Mouse (Mus musculus) hindbrain, embryonic 13.5 days (tissue): Measurements from ENCODE around the gene Gm44502. TPM values are rescaled to one million over a fixed set of nuclear protein-coding genes. Genes with fewer than 3 reads are reported as not detected.

Source experiments
- ATAC-seq: fragments of 200-750 bp; cut with Nextera tagmentation; 2 replicates; pipeline ENCODE4 v1.8.0; 2017; ENCODE audit warnings: moderate TSS enrichment; ENCODE audit not compliant: low FRiP score
- H3K27ac ChIP-seq: fragments of 300-500 bp; sonication (generic); 2 replicates; pipeline ENCODE4 v1.5.1; 2015; ENCODE audit warnings: inconsistent platforms, mild to moderate bottlenecking, moderate library complexity
- H3K27me3 ChIP-seq: fragments of 300-500 bp; sonication (generic); 2 replicates; pipeline ENCODE4 v1.6.1; 2015; ENCODE audit warnings: mild to moderate bottlenecking, inconsistent platforms
- H3K36me3 ChIP-seq: fragments of 300-500 bp; sonication (generic); 2 replicates; pipeline ENCODE4 v1.6.1; 2015; ENCODE audit warnings: mild to moderate bottlenecking, inconsistent platforms
- H3K4me1 ChIP-seq: fragments of 300-500 bp; sonication (generic); replicated peaks from 2 replicates; pipeline ENCODE4 v1.6.1; 2015; ENCODE audit warnings: inconsistent platforms
- H3K4me2 ChIP-seq: fragments of 300-500 bp; sonication (generic); 2 replicates; pipeline ENCODE4 v1.6.1; 2015; ENCODE audit warnings: inconsistent platforms, mild to moderate bottlenecking, moderate library complexity
- H3K4me3 ChIP-seq: fragments of 300-500 bp; sonication (generic); 2 replicates; pipeline ENCODE4 v1.5.1; 2015; ENCODE audit warnings: mild to moderate bottlenecking, inconsistent platforms
- H3K9ac ChIP-seq: fragments of 300-500 bp; sonication (generic); 2 replicates; pipeline ENCODE4 v1.6.1; 2015; ENCODE audit warnings: mild to moderate bottlenecking, inconsistent platforms
- H3K9me3 ChIP-seq: fragments of 300-500 bp; sonication (generic); 2 replicates; pipeline ENCODE4 v1.6.1; 2016; ENCODE audit warnings: inconsistent platforms
- WGBS: fragments of 180-500 bp; shearing (Covaris S2); methylation state at CpG from one replicate; pipeline ENCODE4 v1.1.7; 2015; 5-methylcytosine and 5-hydroxymethylcytosine counted together
- polyA plus RNA-seq: library from polyadenylated mRNA; unstranded; fragments of >200 nt; fragmentation: Nextera tagmentation; extraction: Ambion mirVana; gene quantifications from 2 replicates; pipeline ENCODE4 v1.2.1, GENCODE M21; 2015

Gene Gm44502
- polyA plus RNA-seq, 1 experiment from 2014 or later, result not detected

- Histone ChIP-seq H3K4me1 (peaks cover 18% of the 10 kb centered on the region), H3K36me3 (peaks cover 58% of the 10 kb centered on the region), H3K27ac (no peak within 1 kb of the TSS), H3K27me3 (no peaks in the 10 kb centered on the region), H3K9me3 (no peaks in the 10 kb centered on the region), H3K9ac (no peak within 1 kb of the TSS), H3K4me3 (no peak within 1 kb of the TSS), H3K4me2 (no peak within 1 kb of the TSS)
- no peak for ATAC-seq
- WGBS, result 35% methylated on average over 6 of the region's 6 CpGs
Observed at GRCm38 (mm10) chr15:89425711-89426121, 3.8 kb downstream of the Gm44502 start, which contains the start of gene Cpt1b. Gene Cpt1b, minus strand, starts transcription at chr15:89425863.

GRCm38 (mm10) chr15:89424621-89425020 lies 4.9 kb downstream of the Gm44502 start:
- no peak overlapping the region for H3K27ac ChIP-seq
- no peak overlapping the region for H3K4me3 ChIP-seq
- H3K4me1 ChIP-seq, result peaks cover 14% of the 10 kb centered on the region
- H3K4me2 ChIP-seq, result no peak overlapping the region
- H3K9ac ChIP-seq, result no peak overlapping the region
- H3K27me3 ChIP-seq, result no peaks in the 10 kb centered on the region
- ATAC-seq, result no peak
- 90% methylated on average over 8 of the region's 8 CpGs for WGBS
- peaks cover 69% of the 10 kb centered on the region for H3K36me3 ChIP-seq
- H3K9me3 ChIP-seq, result no peaks in the 10 kb centered on the region

- Histone ChIP-seq H3K4me3 (no peak overlapping the region), H3K27me3 (no peaks in the 10 kb centered on the region), H3K9me3 (no peaks in the 10 kb centered on the region), H3K27ac (no peak overlapping the region), H3K4me2 (no peak overlapping the region), H3K36me3 (peaks cover 86% of the 10 kb centered on the region), H3K4me1 (no peaks in the 10 kb centered on the region), H3K9ac (no peak overlapping the region)
- ATAC-seq, result no peak
- WGBS, result 92% methylated on average over 9 of the region's 9 CpGs
Observed at GRCm38 (mm10) chr15:89421938-89422337, 7.6 kb downstream of the Gm44502 start.

- no peak overlapping the region for H3K9ac ChIP-seq
- H3K4me2 ChIP-seq, result no peak overlapping the region
- H3K36me3 ChIP-seq, result peaks cover 43% of the 10 kb centered on the region
- H3K27ac ChIP-seq, result no peak overlapping the region
- WGBS, result 94% methylated on average over 8 of the region's 8 CpGs
- ATAC-seq, result no peak
- no peak overlapping the region for H3K4me3 ChIP-seq
- no peaks in the 10 kb centered on the region for H3K27me3 ChIP-seq
- no peaks in the 10 kb centered on the region for H3K4me1 ChIP-seq
- H3K9me3 ChIP-seq, result no peaks in the 10 kb centered on the region
Observed at GRCm38 (mm10) chr15:89415282-89415681, 14.2 kb downstream of the Gm44502 start.

- Histone ChIP-seq H3K36me3 (no peaks in the 10 kb centered on the region), H3K27me3 (no peaks in the 10 kb centered on the region)
- WGBS, result 88% methylated on average over 22 of the region's 24 CpGs
Observed at GRCm38 (mm10) chr15:89410118-89410517, 19.4 kb downstream of the Gm44502 start, which contains the start of gene Syce3. Gene Syce3, minus strand, starts transcription at chr15:89410503.

GRCm38 (mm10) chr15:89406691-89407090 lies 22.8 kb downstream of the Gm44502 start:
- no peaks in the 10 kb centered on the region for H3K36me3 ChIP-seq
- H3K27me3 ChIP-seq, result no peaks in the 10 kb centered on the region
- no peaks in the 10 kb centered on the region for H3K4me1 ChIP-seq
- no peak overlapping the region for H3K4me2 ChIP-seq
- ATAC-seq, result no peak
- no peak overlapping the region for H3K9ac ChIP-seq
- no peak overlapping the region for H3K27ac ChIP-seq
- H3K9me3 ChIP-seq, result peaks cover 13% of the 10 kb centered on the region
- no peak overlapping the region for H3K4me3 ChIP-seq

More at GRCm38 (mm10) chr15:89410118-89410517, 19.4 kb downstream of the Gm44502 start, which contains the start of gene Syce3:
- H3K4me1 ChIP-seq, result no peaks in the 10 kb centered on the region
- no peak within 1 kb of the TSS for H3K4me2 ChIP-seq
- H3K4me3 ChIP-seq, result no peak within 1 kb of the TSS
- ATAC-seq, result no peak
- H3K9me3 ChIP-seq, result peaks cover 13% of the 10 kb centered on the region
- no peak within 1 kb of the TSS for H3K9ac ChIP-seq
- H3K27ac ChIP-seq, result no peak within 1 kb of the TSS

GRCm38 (mm10) chr15:89404831-89405623 lies 24.5 kb downstream of the Gm44502 start:
- ATAC-seq, result no peak
- 88% methylated on average over 10 of the region's 10 CpGs for WGBS
- peaks cover 13% of the 10 kb centered on the region for H3K9me3 ChIP-seq
- H3K27me3 ChIP-seq, result no peaks in the 10 kb centered on the region
- H3K4me1 ChIP-seq, result no peaks in the 10 kb centered on the region
- H3K9ac ChIP-seq, result no peak overlapping the region
- no peak overlapping the region for H3K4me2 ChIP-seq
- no peak overlapping the region for H3K27ac ChIP-seq
- no peaks in the 10 kb centered on the region for H3K36me3 ChIP-seq
- no peak overlapping the region for H3K4me3 ChIP-seq

GRCm38 (mm10) chr15:89402471-89402870 lies 27.0 kb downstream of the Gm44502 start:
- Histone ChIP-seq H3K9me3 (0 out of 2 replicates have a peak, but pooled peaks cover 3% of the 10 kb centered on the region), H3K4me1 (no peaks in the 10 kb centered on the region), H3K36me3 (no peaks in the 10 kb centered on the region), H3K4me3 (no peak overlapping the region), H3K27ac (no peak overlapping the region), H3K27me3 (no peaks in the 10 kb centered on the region), H3K4me2 (no peak overlapping the region), H3K9ac (no peak overlapping the region)
- WGBS, result 87% methylated on average over 1 of the region's 1 CpGs
- no peak for ATAC-seq

- Histone ChIP-seq H3K4me3 (no peak overlapping the region), H3K27ac (no peak overlapping the region), H3K4me2 (no peak overlapping the region), H3K36me3 (no peaks in the 10 kb centered on the region), H3K9ac (no peak overlapping the region), H3K27me3 (no peaks in the 10 kb centered on the region), H3K9me3 (no peaks in the 10 kb centered on the region), H3K4me1 (no peaks in the 10 kb centered on the region)
- no peak for ATAC-seq
- 90% methylated on average over 1 of the region's 1 CpGs for WGBS
Observed at GRCm38 (mm10) chr15:89399716-89400115, 29.8 kb downstream of the Gm44502 start.

GRCm38 (mm10) chr15:89398146-89398545 lies 31.4 kb downstream of the Gm44502 start:
- no peak for ATAC-seq
- Histone ChIP-seq H3K27ac (no peak overlapping the region), H3K4me1 (no peaks in the 10 kb centered on the region), H3K36me3 (no peaks in the 10 kb centered on the region), H3K9me3 (no peaks in the 10 kb centered on the region), H3K4me3 (no peak overlapping the region), H3K9ac (no peak overlapping the region), H3K27me3 (no peaks in the 10 kb centered on the region), H3K4me2 (no peak overlapping the region)
- WGBS, result 77% methylated on average over 2 of the region's 2 CpGs

GRCm38 (mm10) chr15:89396883-89397282 lies 32.6 kb downstream of the Gm44502 start:
- Histone ChIP-seq H3K4me3 (no peak overlapping the region), H3K9me3 (no peaks in the 10 kb centered on the region), H3K27ac (no peak overlapping the region), H3K9ac (no peak overlapping the region), H3K4me1 (no peaks in the 10 kb centered on the region), H3K36me3 (no peaks in the 10 kb centered on the region), H3K27me3 (no peaks in the 10 kb centered on the region), H3K4me2 (no peak overlapping the region)
- ATAC-seq, result no peak
- WGBS, result 94% methylated on average over 4 of the region's 4 CpGs

- no peak overlapping the region for H3K27ac ChIP-seq
- no peaks in the 10 kb centered on the region for H3K36me3 ChIP-seq
- no peaks in the 10 kb centered on the region for H3K9me3 ChIP-seq
- WGBS, result 91% methylated on average over 10 of the region's 10 CpGs
- peaks cover 7% of the 10 kb centered on the region; the same call in 1 of the 2 replicates for H3K27me3 ChIP-seq
- H3K9ac ChIP-seq, result no peak overlapping the region
- H3K4me2 ChIP-seq, result no peak overlapping the region
- H3K4me1 ChIP-seq, result no peaks in the 10 kb centered on the region
- no peak for ATAC-seq
- no peak overlapping the region for H3K4me3 ChIP-seq
Observed at GRCm38 (mm10) chr15:89390081-89390480, 39.4 kb downstream of the Gm44502 start.

GRCm38 (mm10) chr15:89387127-89387526 lies 42.4 kb downstream of the Gm44502 start:
- Histone ChIP-seq H3K27me3 (peaks cover 7% of the 10 kb centered on the region; the same call in 1 of the 2 replicates), H3K27ac (no peak overlapping the region), H3K4me1 (no peaks in the 10 kb centered on the region), H3K9ac (no peak overlapping the region), H3K36me3 (no peaks in the 10 kb centered on the region), H3K4me2 (no peak overlapping the region), H3K9me3 (no peaks in the 10 kb centered on the region), H3K4me3 (no peak overlapping the region)
- WGBS, result 50% methylated on average over 12 of the region's 12 CpGs
- no peak for ATAC-seq
